In the genomic region with DNA sequence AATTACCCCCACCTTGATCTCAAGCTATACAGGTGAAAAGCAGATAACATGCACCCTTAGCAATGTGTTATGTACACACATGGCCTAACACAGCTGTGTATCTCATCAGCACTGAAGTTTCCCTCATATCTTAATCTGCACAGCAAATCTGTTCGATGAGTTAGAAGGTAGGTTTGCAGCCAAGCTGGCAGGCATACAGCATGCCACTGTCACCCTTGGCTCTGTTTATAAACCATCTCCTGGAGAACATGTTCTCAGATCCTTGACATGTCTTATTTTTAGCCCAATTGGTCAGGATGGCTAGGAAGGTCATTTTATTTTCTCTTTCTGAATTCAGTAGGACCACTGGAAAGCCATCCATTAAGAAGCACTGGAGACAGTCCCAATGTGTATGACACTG, we compare ENCODE assay signal across 30 mouse cellular contexts. TPM values are rescaled to one million over a fixed set of nuclear protein-coding genes. Genes with fewer than 3 reads are reported as not detected.
DNase-seq lines count a peak whose midpoint lies in the region; ATAC-seq and TF ChIP-seq lines count a peak whose summit lies in the region.
"Had no signal": no experiment of that assay in that cellular context is flagged by ENCODE, and none has a peak within 500 bp of the region (broad histone marks: within the 10 kb centered on the region; RNA-seq: fewer than 3 reads in every experiment).

No protein-coding gene starts in this region.

- no peak for TF ChIP-seq CTCF in heart, adult 2 months (IDR thresholded peaks at IDR 0.05)
- no peak for TF ChIP-seq CTCF in liver, adult 2 months (IDR thresholded peaks at IDR 0.05; ENCODE audit: low read depth, low read length)

- H3K9me3 ChIP-seq in heart, embryonic 14.5 days (ENCODE audit: control insufficient read depth, low read length) = no peaks in the 10 kb centered on the region
- H3K9me3 ChIP-seq: embryonic facial prominence, embryonic 12.5 days; forebrain, embryonic 10.5 days; hindbrain, embryonic 13.5 days; limb, embryonic 10.5 days; limb, embryonic 15.5 days; liver, embryonic 15.5 days; midbrain, embryonic 10.5 days; neural tube, embryonic 12.5 days had no signal

- no peak for ATAC-seq in heart, embryonic 14.5 days (ENCODE audit: insufficient number of reproducible peaks, insufficient read depth, low FRiP score, low read depth)
- no peak for ATAC-seq in granulocyte monocyte progenitor cell, adult 5-6 weeks (replicated peaks; ENCODE audit: poor library complexity, severe bottlenecking)
- ATAC-seq: forebrain, embryonic 16.5 days; intestine, embryonic 16.5 days; Patski had no signal

- intact Hi-C loops in heart, adult 2 months (cut with DNase I) = loop anchor here (10.0 kb wide), 1 partner anchor 364 kb away; no protein-coding TSS in a partner anchor

- TF ChIP-seq POLR2A in heart, adult 2 months (IDR thresholded peaks at IDR 0.05; ENCODE audit: insufficient read depth, low read depth, low read length) = no peak
- no peak for TF ChIP-seq POLR2A in liver, adult 2 months (IDR thresholded peaks at IDR 0.05; ENCODE audit: extremely low read depth, insufficient read depth, low read length)

- H3K4me1 ChIP-seq in heart, adult 2 months (ENCODE audit: control insufficient read depth, insufficient read depth, low read length) = peaks cover 5% of the 10 kb centered on the region; the same call in 1 of the 2 replicates
- peaks cover 13 to 80% of the 10 kb centered on the region in 2 experiments for H3K4me1 ChIP-seq in heart, embryonic 14.5 days (ENCODE audit: control insufficient read depth in 2 of 2, insufficient read depth in 2 of 2, low read length in 2 of 2)
- peaks cover 11% of the 10 kb centered on the region for H3K4me1 ChIP-seq in liver, adult 2 months (ENCODE audit: control insufficient read depth, insufficient read depth, low read length)
- H3K4me1 ChIP-seq: embryonic facial prominence, embryonic 12.5 days; forebrain, embryonic 10.5 days; hindbrain, embryonic 13.5 days; limb, embryonic 10.5 days; limb, embryonic 15.5 days; liver, embryonic 15.5 days; neural tube, embryonic 12.5 days had no signal

- no peak overlapping the region for H3K9ac ChIP-seq in heart, adult 2 months (ENCODE audit: low read depth, low read length)
- H3K9ac ChIP-seq in heart, embryonic 14.5 days (ENCODE audit: low read length) = no peak overlapping the region
- no peak overlapping the region for H3K9ac ChIP-seq in liver, adult 2 months (ENCODE audit: low read depth, low read length)
- H3K9ac ChIP-seq: embryonic facial prominence, embryonic 12.5 days; hindbrain, embryonic 13.5 days; limb, embryonic 15.5 days; liver, embryonic 15.5 days; lung, embryonic 14.5 days; neural tube, embryonic 12.5 days had no signal

- H3K27ac ChIP-seq in heart, adult 2 months = peak overlapping the region; percentile 81
- H3K27ac ChIP-seq in heart, embryonic 14.5 days (replicated peaks in 1 of 2; ENCODE audit: control insufficient read depth in 1 of 2, insufficient read depth in 1 of 2, low read depth in 2 of 2, low read length in 2 of 2) = peak overlapping the region; percentile 64 to 88
- no peak overlapping the region for H3K27ac ChIP-seq in liver, adult 2 months (replicated peaks; ENCODE audit: insufficient read depth, low read depth, low read length)
- H3K27ac ChIP-seq: embryonic facial prominence, embryonic 12.5 days; forebrain, embryonic 10.5 days; hindbrain, embryonic 13.5 days; limb, embryonic 10.5 days; limb, embryonic 15.5 days; liver, embryonic 15.5 days; midbrain, embryonic 10.5 days; neural tube, embryonic 12.5 days had no signal

- no peaks in the 10 kb centered on the region for H3K27me3 ChIP-seq in heart, adult 2 months (ENCODE audit: control insufficient read depth, insufficient read depth, low read length)
- no peaks in the 10 kb centered on the region for H3K27me3 ChIP-seq in heart, embryonic 14.5 days (ENCODE audit: control insufficient read depth, insufficient read depth, low read length)
- H3K27me3 ChIP-seq in liver, adult 2 months (ENCODE audit: control insufficient read depth, insufficient read depth, low read length) = no peaks in the 10 kb centered on the region
- H3K27me3 ChIP-seq: embryonic facial prominence, embryonic 12.5 days; hindbrain, embryonic 13.5 days; limb, embryonic 15.5 days; liver, embryonic 15.5 days; neural tube, embryonic 12.5 days; Patski had no signal

- no peak overlapping the region for H3K4me3 ChIP-seq in heart, adult 2 months
- no peak overlapping the region for H3K4me3 ChIP-seq in heart, embryonic 14.5 days (ENCODE audit: control insufficient read depth in 1 of 2, insufficient read depth in 1 of 2, low read depth in 1 of 2, low read length in 2 of 2)
- H3K4me3 ChIP-seq in liver, adult 2 months (ENCODE audit: insufficient read depth, low read depth, low read length) = no peak overlapping the region
- H3K4me3 ChIP-seq: embryonic facial prominence, embryonic 12.5 days; forebrain, embryonic 10.5 days; hindbrain, embryonic 13.5 days; limb, embryonic 10.5 days; limb, embryonic 15.5 days; liver, embryonic 15.5 days; midbrain, embryonic 10.5 days; myocyte; neural tube, embryonic 12.5 days had no signal

- 0 out of 2 replicates have a peak, but pooled peaks cover 1% of the 10 kb centered on the region for H3K79me2 ChIP-seq in heart, adult 2 months (replicated peaks; ENCODE audit: control insufficient read depth, insufficient read depth, low read length)
- no peaks in the 10 kb centered on the region; the same call in 1 of the 2 replicates for H3K79me2 ChIP-seq in liver, adult 2 months (ENCODE audit: control insufficient read depth, insufficient read depth, low read length)

- no peak overlapping the region; the same call in 1 of the 2 replicates for H3K4me2 ChIP-seq in heart, embryonic 14.5 days (ENCODE audit: low read length)
- H3K4me2 ChIP-seq: embryonic facial prominence, embryonic 12.5 days; hindbrain, embryonic 13.5 days; limb, embryonic 15.5 days; liver, embryonic 15.5 days; lung, embryonic 14.5 days; neural tube, embryonic 12.5 days had no signal

- no peak for DNase-seq in heart, adult 2 months
- DNase-seq in heart, postnatal 4 days = no peak
- no peak for DNase-seq in heart, adult 8-10 months (ENCODE audit: low spot score)
- DNase-seq in liver, adult 2 months (ENCODE audit: extremely low read depth, low read depth, low spot score) = peak; percentile 27
- DNase-seq in liver = no peak
- DNase-seq in gastrocnemius, postnatal 25 days = peak; percentile 55
- DNase-seq: adrenal gland, postnatal 10 days; cerebellum, adult 8-10 months; embryo, embryonic 11 days; kidney, adult 9 months; kidney, postnatal 14 days; layer of hippocampus, adult 9-11 months; lung, embryonic 14.5 days; lung, postnatal 14 days; right cerebral cortex, postnatal 4 days; thymus, postnatal 4 days had no signal

- no peak for TF ChIP-seq EP300 in heart, adult 2 months (IDR thresholded peaks at IDR 0.05; ENCODE audit: insufficient read depth, low read depth, low read length)

- H3K36me3 ChIP-seq in heart, adult 2 months (ENCODE audit: control insufficient read depth, insufficient read depth, low read length) = peaks cover 29% of the 10 kb centered on the region
- no peaks in the 10 kb centered on the region for H3K36me3 ChIP-seq in heart, embryonic 14.5 days (ENCODE audit: control insufficient read depth, insufficient read depth, low read length)
- no peaks in the 10 kb centered on the region for H3K36me3 ChIP-seq in liver, adult 2 months (ENCODE audit: control insufficient read depth, insufficient read depth, low read length)
- H3K36me3 ChIP-seq: embryonic facial prominence, embryonic 12.5 days; forebrain, embryonic 10.5 days; hindbrain, embryonic 13.5 days; limb, embryonic 10.5 days; limb, embryonic 15.5 days; liver, embryonic 15.5 days; midbrain, embryonic 10.5 days; neural tube, embryonic 12.5 days had no signal

- WGBS in heart, adult 2 months = 38% methylated on average over 1 of the region's 1 CpGs
- WGBS in heart, embryonic 14.5 days = 45% methylated on average over 1 of the region's 1 CpGs
- 26% methylated on average over 1 of the region's 1 CpGs for WGBS in liver, adult 2 months

RNA-seq across cellular contexts. Expression of a gene that starts 36.2 kb away (rescaled TPM):
- total RNA-seq in heart, adult 2 months (2021) = 100 to 1,000 TPM; 129 to 146 TPM
- polyA plus RNA-seq in heart, adult 2 months (2012; rRNA removed) = 27.9 and 46.5 TPM in 2 replicates
- total RNA-seq in heart, postnatal 4 days (2021) = 100 to 1,000 TPM; 132 to 141 TPM
- polyA plus RNA-seq in heart, embryonic 14.5 days (2014; fragmentation: Nextera tagmentation; extraction: Ambion mirVana) = 66.9 and 73.8 TPM in 2 replicates
- total RNA-seq in heart, adult 8-10 months (2022) = 100 to 1,000 TPM in 2 of 4 experiments, 10 to 100 TPM in 2; 69.5 to 106 (median 92.6) TPM
- total RNA-seq in liver, adult 2 months (2014; rRNA removed) = 5.4 and 6.5 TPM in 2 replicates
- 1.6 and 1.7 TPM in 2 replicates for polyA plus RNA-seq in liver, adult 2 months (2012; rRNA removed)
- total RNA-seq in gastrocnemius, postnatal 25 days (2021) = 10 to 100 TPM; 28.9 to 96.0 TPM
- total RNA-seq in granulocyte monocyte progenitor cell, adult 5-6 weeks (2014; fragmentation: Nextera tagmentation) = not detected in 2 replicates
- not detected in 2 replicates for total RNA-seq in granulocyte monocyte progenitor cell, adult 5-6 weeks (2017)

Comparison
In these comparisons a context has a peak if more than half of its experiments do, and no peak if none do; other contexts are left out.
1. DNase-seq: peak in liver, adult 2 months (single experiment) and gastrocnemius, postnatal 25 days (single experiment); none in heart, adult 2 months (0 of 2), heart, postnatal 4 days (single experiment), heart, adult 8-10 months (single experiment) and liver (single experiment).